19 mouse cellular contexts compared by ENCODE assay signal in genomic region chr14:46947644-46948043, GRCm38 (mm10).
A peak's percentile ranks its signal among the peaks of the same experiment; 100 is the strongest.
DNase-seq lines count a peak whose midpoint lies in the region; ATAC-seq and TF ChIP-seq lines count a peak whose summit lies in the region.
"Had no signal": no experiment of that assay in that cellular context is flagged by ENCODE, and none has a peak within 500 bp of the region (broad histone marks: within the 10 kb centered on the region; RNA-seq: fewer than 3 reads in every experiment).

No protein-coding gene starts in this region.

- H3K27me3 ChIP-seq in myocyte (ENCODE audit: control insufficient read depth, insufficient read depth, insufficient read length), result no peaks in the 10 kb centered on the region
- H3K27me3 ChIP-seq in forebrain, embryonic 13.5 days, result no peaks in the 10 kb centered on the region
- H3K27me3 ChIP-seq: CH12.LX, Patski had no signal

- 94% methylated on average over 3 of the region's 3 CpGs for WGBS in forebrain, embryonic 13.5 days

- H3K27ac ChIP-seq in forebrain, embryonic 13.5 days, result no peak overlapping the region

- H3K9me3 ChIP-seq in forebrain, embryonic 13.5 days (replicated peaks), result no peaks in the 10 kb centered on the region
- H3K9me3 ChIP-seq: G1E had no signal

- TF ChIP-seq POLR2A in myocyte (IDR thresholded peaks at IDR 0.05; ENCODE audit: insufficient read length, low read depth), result no peak

- peaks cover 52% of the 10 kb centered on the region for H3K79me2 ChIP-seq in myocyte (ENCODE audit: control insufficient read depth, insufficient read depth)

- no peaks in the 10 kb centered on the region for H3K36me3 ChIP-seq in myocyte (ENCODE audit: control insufficient read depth, insufficient read depth)
- no peaks in the 10 kb centered on the region for H3K36me3 ChIP-seq in forebrain, embryonic 13.5 days (ENCODE audit: poor library complexity, severe bottlenecking)
- H3K36me3 ChIP-seq: G1E had no signal

- H3K4me1 ChIP-seq in forebrain, embryonic 13.5 days, result peaks cover 17% of the 10 kb centered on the region

- intact Hi-C loops in heart, postnatal 36 days (cut with DNase I), result no loop called here

- ATAC-seq in forebrain, embryonic 13.5 days, result no peak
- ATAC-seq: activated CD4-positive, CD25-positive, alpha-beta regulatory T cell, adult 4 months; CD4-positive, CD25-positive, alpha-beta regulatory T cell, adult 4 months; Patski had no signal

- peak; percentile 36 for DNase-seq in heart, adult 11 months
- no peak for DNase-seq in heart, postnatal 36 days
- DNase-seq: adrenal gland, adult 2 months; adrenal gland, adult 8-10 months; adrenal gland, postnatal 10 days; adrenal gland, postnatal 14 days; adrenal gland, postnatal 25 days; adrenal gland, postnatal 36 days; B cell, adult 2 months; cerebellum, adult 11 months; cerebellum, adult 11-12 months; cerebellum, adult 18-20 months had no signal

- no peak overlapping the region for H3K4me3 ChIP-seq in myocyte
- H3K4me3 ChIP-seq in forebrain, embryonic 13.5 days, result no peak overlapping the region

- no peak overlapping the region for H3K9ac ChIP-seq in forebrain, embryonic 13.5 days

- no peak overlapping the region for H3ac ChIP-seq in myocyte (ENCODE audit: control insufficient read depth, insufficient read length)

- no peak overlapping the region for H3K4me2 ChIP-seq in myocyte (ENCODE audit: low read depth)
- no peak overlapping the region for H3K4me2 ChIP-seq in forebrain, embryonic 13.5 days

TF ChIP-seq in myocyte, 11 proteins besides CTCF, POLR2A, EP300 and RAD21:
- peak in 2 of 3 experiments; percentile 54 to 72 for TF ChIP-seq MYOG (IDR thresholded peaks at IDR 0.05; ENCODE audit: control insufficient read depth in 1 of 3, insufficient read depth in 1 of 3, insufficient read length in 2 of 3, low read depth in 2 of 3)
- peak in 2 of 3 experiments; percentile 53 to 73 for TF ChIP-seq MYOD1 (IDR thresholded peaks at IDR 0.05; ENCODE audit: control insufficient read depth in 1 of 3, insufficient read length in 2 of 3, low read depth in 2 of 3)
- peak; percentile 60 for TF ChIP-seq TCF3 (IDR thresholded peaks at IDR 0.05; ENCODE audit: insufficient read length, low read depth)
- no peak for TF ChIP-seq TCF12 (IDR thresholded peaks at IDR 0.05; ENCODE audit: insufficient read depth, poor library complexity, severe bottlenecking)
